Mouse (Mus musculus) heart, embryonic 14.5 days (tissue): ENCODE data around the gene Rfng. TPM values are rescaled to one million over a fixed set of nuclear protein-coding genes. Genes with fewer than 3 reads are reported as not detected.
"Not testable (repeated sequence)": the region's sequence is repeated elsewhere in the genome, so short reads cannot be mapped to it uniquely, and the experiment has no call there.

Experiments used
- ATAC-seq: fragments of 200-750 bp; cut with Nextera tagmentation; 2 replicates; pipeline ENCODE4 v1.8.0; 2017; ENCODE audit warnings: low read depth, moderate TSS enrichment; ENCODE audit not compliant: insufficient number of reproducible peaks, insufficient read depth, low FRiP score
- H3K27ac ChIP-seq, 2 experiments: fragments of 200-500 bp in 1 of 2; fragments of 300-500 bp in 1 of 2; sonication (generic) in 1 of 2; replicated peaks in 1 of 2; 2 replicates each; pipeline ENCODE4 v1.5.1; 2012 to 2014; ENCODE audit warnings: low read depth in 2 of 2, low read length in 2 of 2, control low read depth in 1 of 2, mild to moderate bottlenecking in 1 of 2, mixed read lengths in 1 of 2; ENCODE audit not compliant: control insufficient read depth in 1 of 2, insufficient read depth in 1 of 2
- H3K27me3 ChIP-seq: fragments of 300-500 bp; sonication (generic); 2 replicates; pipeline ENCODE4 v1.6.1; 2014; ENCODE audit warnings: mild to moderate bottlenecking, low read length, control low read depth; ENCODE audit not compliant: control insufficient read depth, insufficient read depth
- H3K36me3 ChIP-seq: fragments of 300-500 bp; sonication (generic); 2 replicates; pipeline ENCODE4 v1.6.1; 2014; ENCODE audit warnings: mild to moderate bottlenecking, control low read depth, low read length, mixed read lengths; ENCODE audit not compliant: control insufficient read depth, insufficient read depth
- H3K4me1 ChIP-seq, 2 experiments: fragments of 200-500 bp in 1 of 2; fragments of 300-500 bp in 1 of 2; sonication (generic) in 1 of 2; 2 replicates each; pipeline ENCODE4 v1.6.1; 2012 to 2014; ENCODE audit warnings: low read length in 2 of 2, control low read depth in 1 of 2, mixed read lengths in 1 of 2; ENCODE audit not compliant: control insufficient read depth in 2 of 2, insufficient read depth in 2 of 2
- H3K4me2 ChIP-seq: fragments of 300-500 bp; sonication (generic); 2 replicates; pipeline ENCODE4 v1.6.1; 2014; ENCODE audit warnings: mild to moderate bottlenecking, low read length
- H3K4me3 ChIP-seq, 2 experiments: fragments of 200-500 bp in 1 of 2; fragments of 300-500 bp in 1 of 2; sonication (generic) in 1 of 2; 2 replicates each; pipeline ENCODE4 v1.5.1; 2012 to 2014; ENCODE audit warnings: low read length in 2 of 2, mild to moderate bottlenecking in 2 of 2, control low read depth in 1 of 2, low read depth in 1 of 2, moderate library complexity in 1 of 2; ENCODE audit not compliant: control insufficient read depth in 1 of 2, insufficient read depth in 1 of 2
- H3K9ac ChIP-seq: fragments of 300-500 bp; sonication (generic); 2 replicates; pipeline ENCODE4 v1.6.1; 2014; ENCODE audit warnings: mild to moderate bottlenecking, low read length
- H3K9me3 ChIP-seq: fragments of 300-500 bp; sonication (generic); 2 replicates; pipeline ENCODE4 v1.6.1; 2016; ENCODE audit warnings: low read length, control low read depth; ENCODE audit not compliant: control insufficient read depth
- WGBS: fragments of 180-500 bp; shearing (Covaris S2); extraction: QIAGEN DNeasy Blood & Tissue Kit; methylation state at CpG from one replicate; pipeline ENCODE4 v1.1.7; 2014; 5-methylcytosine and 5-hydroxymethylcytosine counted together
- polyA plus RNA-seq: library from polyadenylated mRNA; unstranded; fragments of >200 nt; fragmentation: Nextera tagmentation; extraction: Ambion mirVana; gene quantifications from 2 replicates; pipeline ENCODE4 v1.2.1, GENCODE M21; 2014

The Rfng gene
- polyA plus RNA-seq, 1 experiment from 2014 or later: 16.7 TPM

- Histone ChIP-seq H3K27me3 (no peaks in the 10 kb centered on the region), H3K4me3 (peak overlapping the region; percentile 14 to 78; a peak in 1 of 4 replicates), H3K9me3 (no peaks in the 10 kb centered on the region), H3K27ac (peak overlapping the region; percentile 72 to 84), H3K36me3 (peaks cover 31% of the 10 kb centered on the region), H3K9ac (peak overlapping the region; percentile 62), H3K4me2 (peak overlapping the region; percentile 90), H3K4me1 (peaks cover 11 to 16% of the 10 kb centered on the region in 2 experiments)
- no peak for ATAC-seq
- WGBS: 20% methylated on average over 8 of the region's 8 CpGs
These were observed 12.6 kb upstream of the Rfng start for GRCm38 (mm10) chr11:120796614-120796946.

GRCm38 (mm10) chr11:120795756-120796613 lies 12.0 kb upstream of the Rfng start, which contains the start of gene Dus1l:
Gene Dus1l, minus strand, starts transcription at chr11:120796403.
- peak within 1 kb of the TSS; percentile 78 to 83 for H3K4me3 ChIP-seq
- peak; percentile 77 for ATAC-seq
- H3K9ac ChIP-seq: peak within 1 kb of the TSS; percentile 95
- peaks cover 37% of the 10 kb centered on the region for H3K36me3 ChIP-seq
- peak within 1 kb of the TSS; percentile 72 to 84 for H3K27ac ChIP-seq
- peaks cover 11 to 16% of the 10 kb centered on the region in 2 experiments for H3K4me1 ChIP-seq
- no peaks in the 10 kb centered on the region for H3K27me3 ChIP-seq
- 2% methylated on average over 59 of the region's 59 CpGs for WGBS
- H3K4me2 ChIP-seq: peak within 1 kb of the TSS; percentile 90
- H3K9me3 ChIP-seq: no peaks in the 10 kb centered on the region

GRCm38 (mm10) chr11:120792652-120793051 lies 8.6 kb upstream of the Rfng start:
- Histone ChIP-seq H3K9me3 (no peaks in the 10 kb centered on the region), H3K36me3 (peaks cover 68% of the 10 kb centered on the region), H3K9ac (no peak overlapping the region), H3K4me2 (no peak overlapping the region), H3K4me3 (no peak overlapping the region), H3K27ac (no peak overlapping the region), H3K27me3 (no peaks in the 10 kb centered on the region), H3K4me1 (peaks cover 10% of the 10 kb centered on the region in 2 experiments)
- WGBS: 91% methylated on average over 9 of the region's 9 CpGs
- no peak for ATAC-seq

- ATAC-seq: no peak
- no peak overlapping the region for H3K4me2 ChIP-seq
These were observed 5.8 kb upstream of the Rfng start for GRCm38 (mm10) chr11:120789810-120790209.

GRCm38 (mm10) chr11:120789355-120789754 lies 5.3 kb upstream of the Rfng start:
- Histone ChIP-seq H3K27ac (no peak overlapping the region), H3K4me3 (no peak overlapping the region), H3K4me1 (peaks cover 6 to 8% of the 10 kb centered on the region in 2 experiments), H3K4me2 (no peak overlapping the region), H3K27me3 (no peaks in the 10 kb centered on the region), H3K9ac (no peak overlapping the region), H3K9me3 (no peaks in the 10 kb centered on the region), H3K36me3 (peaks cover 84% of the 10 kb centered on the region)
- ATAC-seq: no peak
- 86% methylated on average over 4 of the region's 4 CpGs for WGBS

More at GRCm38 (mm10) chr11:120789810-120790209, 5.8 kb upstream of the Rfng start:
- H3K9me3 ChIP-seq: no peaks in the 10 kb centered on the region
- no peak overlapping the region for H3K4me3 ChIP-seq
- 84% methylated on average over 3 of the region's 3 CpGs for WGBS
- H3K27ac ChIP-seq: no peak overlapping the region
- peaks cover 6 to 7% of the 10 kb centered on the region in 2 experiments for H3K4me1 ChIP-seq
- peaks cover 87% of the 10 kb centered on the region for H3K36me3 ChIP-seq
- H3K27me3 ChIP-seq: no peaks in the 10 kb centered on the region
- no peak overlapping the region for H3K9ac ChIP-seq

- H3K27me3 ChIP-seq, H3K4me2 ChIP-seq, ATAC-seq, H3K4me1 ChIP-seq, H3K27ac ChIP-seq, H3K9me3 ChIP-seq, H3K4me3 ChIP-seq, H3K9ac ChIP-seq: not testable (repeated sequence)
- H3K36me3 ChIP-seq: peaks cover 75% of the 10 kb centered on the region
- 84% methylated on average over 9 of the region's 10 CpGs for WGBS
These were observed 4.5 kb upstream of the Rfng start for GRCm38 (mm10) chr11:120788460-120788859.

GRCm38 (mm10) chr11:120785145-120785544 lies 1.1 kb upstream of the Rfng start:
- ATAC-seq: no peak
- Histone ChIP-seq H3K4me3 (peak overlapping the region; percentile 68 to 98), H3K4me1 (peaks cover 11 to 12% of the 10 kb centered on the region in 2 experiments), H3K4me2 (peak overlapping the region; percentile 89), H3K27ac (no peak overlapping the region; a peak in 1 of 4 replicates), H3K9me3 (no peaks in the 10 kb centered on the region), H3K36me3 (peaks cover 56% of the 10 kb centered on the region), H3K27me3 (no peaks in the 10 kb centered on the region), H3K9ac (peak overlapping the region; percentile 94)
- 39% methylated on average over 9 of the region's 9 CpGs for WGBS
